Mouse (Mus musculus) stomach, postnatal 0 days (tissue): ENCODE results near the gene Gpr19. TPM values are rescaled to one million over a fixed set of nuclear protein-coding genes. Genes with fewer than 3 reads are reported as not detected.

ENCODE experiments used
- ATAC-seq: fragments of 200-750 bp; cut with Nextera tagmentation; 2 replicates; pipeline ENCODE4 v1.8.0; 2017; ENCODE audit not compliant: low FRiP score, low TSS enrichment
- DNase-seq: peaks from one replicate; pipeline ENCODE4 v3.0.0-alpha.2; 2016; ENCODE audit warnings: low spot score
- H3K27ac ChIP-seq: fragments of 300-500 bp; sonication (generic); replicated peaks from 2 replicates; pipeline ENCODE4 v1.5.1; 2014; ENCODE audit warnings: mild to moderate bottlenecking, control low read depth
- H3K27me3 ChIP-seq: fragments of 300-500 bp; sonication (generic); 2 replicates; pipeline ENCODE4 v1.6.1; 2014; ENCODE audit warnings: low read length; ENCODE audit not compliant: control insufficient read depth, insufficient read depth
- H3K36me3 ChIP-seq: fragments of 300-500 bp; sonication (generic); 2 replicates; pipeline ENCODE4 v1.6.1; 2014; ENCODE audit warnings: low read length, mixed read lengths; ENCODE audit not compliant: control insufficient read depth, insufficient read depth
- H3K4me1 ChIP-seq: fragments of 300-500 bp; sonication (generic); replicated peaks from 2 replicates; pipeline ENCODE4 v1.6.1; 2014; ENCODE audit warnings: antibody characterized with exemption; ENCODE audit not compliant: control insufficient read depth, insufficient read depth
- H3K4me2 ChIP-seq: fragments of 300-500 bp; sonication (generic); replicated peaks from 2 replicates; pipeline ENCODE4 v1.6.1; 2014; ENCODE audit warnings: low read depth, mild to moderate bottlenecking, control low read depth, moderate library complexity
- H3K4me3 ChIP-seq: fragments of 300-500 bp; sonication (generic); 2 replicates; pipeline ENCODE4 v1.5.1; 2014; ENCODE audit warnings: low read depth, low read length, control low read depth
- H3K9ac ChIP-seq: fragments of 300-500 bp; sonication (generic); 2 replicates; pipeline ENCODE4 v1.6.1; 2014; ENCODE audit warnings: mild to moderate bottlenecking, low read length, control low read depth, mixed read lengths
- H3K9me3 ChIP-seq: fragments of 300-500 bp; sonication (generic); 2 replicates; pipeline ENCODE4 v1.6.1; 2016; ENCODE audit warnings: low read length; ENCODE audit not compliant: control insufficient read depth
- CTCF ChIP-seq: IDR thresholded peaks from 2 replicates; pipeline ENCODE4 v1.5.1; 2016; ENCODE audit warnings: antibody characterized with exemption, low read depth, mild to moderate bottlenecking, moderate library complexity
- EP300 ChIP-seq: optimal IDR thresholded peaks from 2 replicates; pipeline ENCODE3; 2016; ENCODE audit warnings: antibody characterized with exemption
- WGBS: fragments of 180-500 bp; shearing (Covaris S2); extraction: QIAGEN DNeasy Blood & Tissue Kit; methylation state at CpG from one replicate; pipeline ENCODE4 v1.1.7; 2014; 5-methylcytosine and 5-hydroxymethylcytosine counted together
- polyA plus RNA-seq: library from polyadenylated mRNA; unstranded; fragments of >200 nt; fragmentation: Nextera tagmentation; extraction: Ambion mirVana; gene quantifications from 2 replicates; pipeline ENCODE4 v1.2.1, GENCODE M21; 2015

Gene Gpr19
- polyA plus RNA-seq, 1 experiment from 2014 or later = 6.9 TPM

GRCm38 (mm10) chr6:134921695-134922510 lies 23.5 kb upstream of the Gpr19 start:
- Histone ChIP-seq H3K4me2 (peak overlapping the region; percentile 99), H3K4me3 (peak overlapping the region; percentile 94), H3K27me3 (no peaks in the 10 kb centered on the region), H3K4me1 (peaks cover 3% of the 10 kb centered on the region; the same call in 1 of the 2 replicates), H3K27ac (peak overlapping the region; percentile 97), H3K9ac (peak overlapping the region; percentile 94), H3K9me3 (no peaks in the 10 kb centered on the region), H3K36me3 (no peaks in the 10 kb centered on the region)
- no peak for DNase-seq
- 7% methylated on average over 20 of the region's 20 CpGs for WGBS
- no peak for ATAC-seq
- TF ChIP-seq CTCF = no peak
- TF ChIP-seq EP300 = no peak

- Histone ChIP-seq H3K9me3 (no peaks in the 10 kb centered on the region), H3K27ac (peak overlapping the region; percentile 97), H3K4me3 (peak overlapping the region; percentile 94), H3K9ac (peak overlapping the region; percentile 94), H3K4me2 (peak overlapping the region; percentile 99), H3K4me1 (peaks cover 3% of the 10 kb centered on the region; the same call in 1 of the 2 replicates), H3K27me3 (no peaks in the 10 kb centered on the region), H3K36me3 (no peaks in the 10 kb centered on the region)
- TF ChIP-seq EP300 (no peak), CTCF (peak; percentile 22; the same call in 1 of the 2 replicates)
- DNase-seq = peak; percentile 65
- ATAC-seq = no peak
- under 1% methylated on average over 32 of the region's 32 CpGs for WGBS
Measured at GRCm38 (mm10) chr6:134921014-134921694, 22.8 kb upstream of the Gpr19 start.

GRCm38 (mm10) chr6:134920190-134921013 lies 22.0 kb upstream of the Gpr19 start, which contains the start of gene Cdkn1b:
TSS of gene Cdkn1b (plus strand) at chr6:134920401.
- DNase-seq = peak; percentile 92
- H3K4me3 ChIP-seq = peak within 1 kb of the TSS; percentile 94
- peak within 1 kb of the TSS; percentile 94 for H3K9ac ChIP-seq
- H3K4me2 ChIP-seq = peak within 1 kb of the TSS; percentile 99
- no peaks in the 10 kb centered on the region for H3K9me3 ChIP-seq
- no peaks in the 10 kb centered on the region for H3K36me3 ChIP-seq
- ATAC-seq = peak; percentile 95
- no peaks in the 10 kb centered on the region for H3K27me3 ChIP-seq
- peaks cover 3% of the 10 kb centered on the region; the same call in 1 of the 2 replicates for H3K4me1 ChIP-seq
- TF ChIP-seq CTCF = no peak
- TF ChIP-seq EP300 = no peak
- H3K27ac ChIP-seq = peak within 1 kb of the TSS; percentile 97
- under 1% methylated on average over 75 of the region's 77 CpGs for WGBS

- peaks cover 3% of the 10 kb centered on the region; the same call in 1 of the 2 replicates for H3K4me1 ChIP-seq
- H3K27ac ChIP-seq = peak overlapping the region; percentile 97
- H3K4me2 ChIP-seq = peak overlapping the region; percentile 99
- H3K4me3 ChIP-seq = peak overlapping the region; percentile 94
- peak; percentile 38 for TF ChIP-seq EP300
- TF ChIP-seq CTCF = no peak
- DNase-seq (no peak), ATAC-seq (no peak)
- H3K36me3 ChIP-seq = no peaks in the 10 kb centered on the region
- 9% methylated on average over 37 of the region's 37 CpGs for WGBS
- no peaks in the 10 kb centered on the region for H3K9me3 ChIP-seq
- peak overlapping the region; percentile 94 for H3K9ac ChIP-seq
- H3K27me3 ChIP-seq = no peaks in the 10 kb centered on the region
Measured at GRCm38 (mm10) chr6:134919511-134920189, 21.3 kb upstream of the Gpr19 start.

GRCm38 (mm10) chr6:134918769-134919168 lies 20.4 kb upstream of the Gpr19 start:
- no peaks in the 10 kb centered on the region for H3K36me3 ChIP-seq
- no peaks in the 10 kb centered on the region for H3K9me3 ChIP-seq
- TF ChIP-seq CTCF = no peak
- TF ChIP-seq EP300 = no peak
- ATAC-seq = no peak
- peaks cover 3% of the 10 kb centered on the region; the same call in 1 of the 2 replicates for H3K4me1 ChIP-seq
- no peak overlapping the region for H3K9ac ChIP-seq
- WGBS = 84% methylated on average over 10 of the region's 10 CpGs
- H3K27ac ChIP-seq = peak overlapping the region; percentile 97
- peak overlapping the region; percentile 99; the same call in 1 of the 2 replicates for H3K4me2 ChIP-seq
- no peak overlapping the region for H3K4me3 ChIP-seq
- H3K27me3 ChIP-seq = no peaks in the 10 kb centered on the region
- no peak for DNase-seq
